Mouse (Mus musculus) layer of hippocampus, postnatal 14 days (tissue): ENCODE data around the gene Hpcal4. TPM values are rescaled to one million over a fixed set of nuclear protein-coding genes. Genes with fewer than 3 reads are reported as not detected.
"Not testable (repeated sequence)": the region's sequence is repeated elsewhere in the genome, so short reads cannot be mapped to it uniquely, and the experiment has no call there.

Source experiments
- DNase-seq, 2 experiments: peaks; one replicate each; pipeline ENCODE4 v3.0.0; 2021 to 2022; ENCODE audit warnings: low spot score in 2 of 2, mixed read lengths in 1 of 2
- long read RNA-seq, 2 experiments: library from polyadenylated mRNA; stranded (forward); transcript quantifications; one replicate each; pipeline ENCODE4 v2.0.0; 2021
- total RNA-seq, 2 experiments: library from RNA; stranded (reverse); gene quantifications; 2 replicates each; pipeline ENCODE4 v1.2.3; 2021

The Hpcal4 gene
- 100 to 1,000 TPM; 331 to 338 TPM for total RNA-seq
- long read RNA-seq, experiment 1, full-length matches to known transcripts, result 208 of 308 reads
- long read RNA-seq, experiment 1, partial matches to known transcripts, result 4 of 308 reads
- long read RNA-seq, experiment 1, other reads (novel, unspliced or antisense), result 96 of 308 reads
- long read RNA-seq, experiment 2, full-length matches to known transcripts, result 208 of 328 reads
- long read RNA-seq, experiment 2, partial matches to known transcripts, result 119 of 328 reads
- long read RNA-seq, experiment 2, other reads (novel, unspliced or antisense), result 1 of 328 reads

GRCm38 (mm10) chr4:123182328-123183238 is at the start of gene Hpcal4:
Hpcal4 (plus strand) TSS chr4:123183227.
- DNase-seq, result peak; percentile 36 to 50

- DNase-seq, result no peak
These were observed 45.5 kb upstream of the Hpcal4 start for GRCm38 (mm10) chr4:123137551-123137950.

- DNase-seq, result peak; percentile 74 to 79
These were observed 43.4 kb upstream of the Hpcal4 start, which contains the start of gene Ppie for GRCm38 (mm10) chr4:123139513-123140154. Ppie (minus strand) TSS chr4:123139951.

GRCm38 (mm10) chr4:123147446-123148150 is 35.4 kb upstream of the Hpcal4 start:
- DNase-seq, result peak in 1 of 2 experiments; percentile 36

- DNase-seq, result no peak
These were observed 31.0 kb upstream of the Hpcal4 start for GRCm38 (mm10) chr4:123152003-123152402.

- peak; percentile 41 to 63 for DNase-seq
These were observed 30.1 kb upstream of the Hpcal4 start for GRCm38 (mm10) chr4:123152976-123153375.

GRCm38 (mm10) chr4:123155004-123155403 is 28.0 kb upstream of the Hpcal4 start:
- DNase-seq, result peak; percentile 28 to 84

GRCm38 (mm10) chr4:123155427-123155826 is 27.6 kb upstream of the Hpcal4 start:
- no peak for DNase-seq

GRCm38 (mm10) chr4:123155840-123156239 is 27.2 kb upstream of the Hpcal4 start:
- no peak for DNase-seq

- DNase-seq, result no peak
These were observed 22.5 kb upstream of the Hpcal4 start for GRCm38 (mm10) chr4:123160571-123160970.

- DNase-seq, result not testable (repeated sequence)
These were observed 21.8 kb upstream of the Hpcal4 start for GRCm38 (mm10) chr4:123161251-123161650.

GRCm38 (mm10) chr4:123162305-123162917 is 20.6 kb upstream of the Hpcal4 start:
- DNase-seq, result peak in 1 of 2 experiments; percentile 28

- no peak for DNase-seq
These were observed 18.9 kb upstream of the Hpcal4 start for GRCm38 (mm10) chr4:123164157-123164556.

- no peak for DNase-seq
These were observed 11.2 kb upstream of the Hpcal4 start for GRCm38 (mm10) chr4:123171811-123172210.

GRCm38 (mm10) chr4:123183239-123184056 is 421 bp downstream of the Hpcal4 start:
- peak; percentile 90 to 93 for DNase-seq

GRCm38 (mm10) chr4:123184816-123185215 is 1.8 kb downstream of the Hpcal4 start:
- DNase-seq, result peak in 1 of 2 experiments; percentile 47

GRCm38 (mm10) chr4:123192336-123192735 is 9.3 kb downstream of the Hpcal4 start:
- no peak for DNase-seq

GRCm38 (mm10) chr4:123193791-123194190 is 10.8 kb downstream of the Hpcal4 start:
- no peak for DNase-seq

- DNase-seq, result no peak
These were observed 13.7 kb downstream of the Hpcal4 start for GRCm38 (mm10) chr4:123196695-123197094.
